Mouse (Mus musculus): ENCODE results near the gene Ndufa3. TPM values are rescaled to one million over a fixed set of nuclear protein-coding genes. Genes with fewer than 3 reads are reported as not detected.
"Not testable (repeated sequence)": the region's sequence is repeated elsewhere in the genome, so short reads cannot be mapped to it uniquely, and the experiment has no call there.

The Ndufa3 gene
- polyA plus RNA-seq, 1 experiment from 2014 or later: 462 TPM

DNA sequence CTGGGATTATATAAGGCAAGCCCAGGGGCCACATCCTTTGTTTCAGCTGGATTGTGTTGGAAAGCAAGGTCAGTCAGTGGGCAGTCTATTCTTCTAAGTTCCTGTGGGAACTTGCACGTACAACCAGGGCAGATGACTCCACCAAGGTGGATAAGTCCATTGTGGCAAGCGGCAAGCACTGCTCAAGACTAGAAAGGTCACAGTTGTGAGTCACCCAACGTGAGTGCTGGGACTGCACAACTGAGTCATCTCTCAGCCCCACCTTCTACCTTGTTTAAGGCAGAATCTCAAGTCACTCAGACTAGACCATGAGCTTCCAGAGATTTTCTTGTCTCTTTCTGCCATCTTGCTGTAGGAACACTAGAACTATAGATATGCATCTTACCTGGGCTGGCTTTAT is 26.6 kb upstream of the Ndufa3 start:
- 81% methylated on average over 3 of the region's 3 CpGs for WGBS
- no peaks in the 10 kb centered on the region for H3K9me3 ChIP-seq
- no peak for ATAC-seq (ENCODE audit: low read depth)

DNA sequence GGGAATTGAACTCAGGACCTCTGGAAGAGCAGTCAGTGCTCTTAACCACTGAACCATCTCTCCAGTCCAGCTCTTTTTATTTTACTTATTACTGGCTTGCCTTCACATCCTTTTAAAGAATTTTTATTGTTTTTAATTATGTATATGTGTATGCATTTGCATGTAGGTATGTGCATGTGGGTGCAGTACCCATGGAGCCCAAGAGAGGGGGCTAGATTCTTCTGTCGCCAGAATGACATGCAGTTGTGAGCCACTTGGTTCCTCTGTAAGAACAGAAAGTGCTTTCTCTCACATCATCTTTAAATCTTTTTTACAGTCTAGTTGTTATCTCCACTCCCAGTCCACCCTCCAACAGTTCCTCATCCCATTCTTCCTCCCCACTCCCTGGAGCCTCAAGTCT is 25.6 kb upstream of the Ndufa3 start:
- Histone ChIP-seq H3K9me3 (no peaks in the 10 kb centered on the region), H3K9ac (no peak overlapping the region), H3K36me3 (no peaks in the 10 kb centered on the region), H3K4me3 (no peak overlapping the region), H3K27ac (replicated peaks) (no peak overlapping the region), H3K4me2 (no peak overlapping the region), H3K27me3 (no peaks in the 10 kb centered on the region), H3K4me1 (replicated peaks) (no peaks in the 10 kb centered on the region)
- ATAC-seq (ENCODE audit: low read depth): no peak
- WGBS: 71% methylated on average over 1 of the region's 1 CpGs

More for the DNA sequence above, 26.6 kb upstream of the Ndufa3 start:
- H3K27me3 ChIP-seq: no peaks in the 10 kb centered on the region
- H3K27ac ChIP-seq (replicated peaks): no peak overlapping the region
- no peaks in the 10 kb centered on the region for H3K36me3 ChIP-seq
- H3K4me3 ChIP-seq: no peak overlapping the region
- no peaks in the 10 kb centered on the region for H3K4me1 ChIP-seq (replicated peaks)
- H3K9ac ChIP-seq: no peak overlapping the region
- H3K4me2 ChIP-seq: no peak overlapping the region

DNA sequence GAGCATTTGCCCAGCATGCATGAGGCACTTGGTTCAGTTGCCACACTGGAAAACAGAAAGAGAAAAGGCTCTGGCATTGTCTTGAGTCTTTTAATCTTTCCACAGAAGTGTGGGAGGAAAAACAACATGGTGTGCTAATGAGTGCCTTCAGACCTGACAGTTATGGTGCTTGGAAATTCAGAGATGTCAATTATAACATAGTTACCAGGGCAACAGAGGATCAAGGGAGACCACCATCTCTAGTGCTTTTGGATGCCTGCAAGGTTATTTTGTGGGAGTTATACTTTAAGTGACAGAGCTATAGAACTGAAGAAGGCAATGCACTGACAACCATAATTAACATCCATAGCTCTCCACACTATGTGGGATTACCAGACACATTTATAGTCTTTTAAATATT is 23.3 kb upstream of the Ndufa3 start:
- Histone ChIP-seq H3K27ac (replicated peaks) (no peak overlapping the region), H3K9ac (no peak overlapping the region), H3K9me3 (no peaks in the 10 kb centered on the region), H3K36me3 (no peaks in the 10 kb centered on the region), H3K4me1 (replicated peaks) (no peaks in the 10 kb centered on the region), H3K4me2 (no peak overlapping the region), H3K27me3 (no peaks in the 10 kb centered on the region), H3K4me3 (no peak overlapping the region)
- ATAC-seq (ENCODE audit: low read depth): no peak

- Histone ChIP-seq H3K36me3 (no peaks in the 10 kb centered on the region), H3K4me3 (no peak overlapping the region), H3K27me3 (no peaks in the 10 kb centered on the region), H3K9me3 (no peaks in the 10 kb centered on the region), H3K4me1 (replicated peaks) (no peaks in the 10 kb centered on the region), H3K27ac (replicated peaks) (no peak overlapping the region), H3K4me2 (0 out of 2 replicates have a peak overlapping the region, but pooled peaks have one; percentile 18), H3K9ac (no peak overlapping the region)
- WGBS: 29% methylated on average over 5 of the region's 5 CpGs
- no peak for ATAC-seq (ENCODE audit: low read depth)
Observed at GRCm38 (mm10) chr7:3594686-3595085, 22.5 kb upstream of the Ndufa3 start.

DNA sequence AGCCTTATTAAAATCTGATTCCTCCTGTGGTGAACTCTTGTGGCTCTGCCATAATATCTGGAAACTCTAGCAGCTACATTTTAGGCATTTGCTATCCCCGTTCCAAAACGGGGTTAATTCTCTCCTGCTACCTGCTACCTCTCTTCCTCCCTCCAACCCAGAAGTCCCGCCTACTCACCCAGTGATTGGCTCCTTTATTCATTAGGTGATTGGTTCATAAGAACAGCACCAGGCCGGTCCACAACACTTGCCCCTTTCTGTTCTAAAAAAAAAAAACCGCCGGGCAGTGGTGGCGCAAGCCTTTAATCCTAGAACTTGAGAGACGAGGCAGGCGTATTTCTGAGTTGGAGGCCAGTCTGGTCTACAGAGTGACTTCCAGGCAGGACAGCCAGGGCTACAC is 22.0 kb upstream of the Ndufa3 start:
- WGBS: 19% methylated on average over 9 of the region's 9 CpGs
- peak overlapping the region; percentile 18; the same call in 1 of the 2 replicates for H3K4me2 ChIP-seq

DNA sequence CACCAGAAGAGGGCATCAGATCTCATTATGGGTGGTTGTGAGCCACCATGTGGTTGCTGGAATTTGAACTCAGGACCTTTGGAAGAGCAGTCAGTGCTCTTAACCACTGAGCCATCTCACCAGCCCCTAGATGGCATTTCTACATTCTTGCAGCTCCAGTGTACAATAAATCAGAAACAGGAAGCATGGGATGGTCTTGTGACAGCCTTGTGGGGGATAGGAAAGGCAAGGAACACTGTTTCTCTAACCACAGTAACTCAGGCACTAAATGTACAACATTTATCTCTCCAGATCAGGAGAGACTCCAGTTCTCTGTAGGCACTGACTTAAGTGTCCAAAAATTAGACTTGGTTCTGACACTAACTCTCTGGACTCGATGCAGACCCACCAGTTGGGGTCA is 19.4 kb upstream of the Ndufa3 start:
- H3K27me3 ChIP-seq; H3K9me3 ChIP-seq; ATAC-seq (ENCODE audit: low read depth); H3K4me1 ChIP-seq (replicated peaks); H3K27ac ChIP-seq (replicated peaks); H3K36me3 ChIP-seq; H3K9ac ChIP-seq; H3K4me3 ChIP-seq; H3K4me2 ChIP-seq: not testable (repeated sequence)
- 50% methylated on average over 1 of the region's 1 CpGs for WGBS

More for the DNA sequence above, 22.0 kb upstream of the Ndufa3 start:
- no peaks in the 10 kb centered on the region for H3K9me3 ChIP-seq
- no peaks in the 10 kb centered on the region for H3K36me3 ChIP-seq
- no peaks in the 10 kb centered on the region for H3K27me3 ChIP-seq
- no peaks in the 10 kb centered on the region for H3K4me1 ChIP-seq (replicated peaks)
- H3K4me3 ChIP-seq: no peak overlapping the region
- H3K27ac ChIP-seq (replicated peaks): no peak overlapping the region
- no peak for ATAC-seq (ENCODE audit: low read depth)
- no peak overlapping the region for H3K9ac ChIP-seq

DNA sequence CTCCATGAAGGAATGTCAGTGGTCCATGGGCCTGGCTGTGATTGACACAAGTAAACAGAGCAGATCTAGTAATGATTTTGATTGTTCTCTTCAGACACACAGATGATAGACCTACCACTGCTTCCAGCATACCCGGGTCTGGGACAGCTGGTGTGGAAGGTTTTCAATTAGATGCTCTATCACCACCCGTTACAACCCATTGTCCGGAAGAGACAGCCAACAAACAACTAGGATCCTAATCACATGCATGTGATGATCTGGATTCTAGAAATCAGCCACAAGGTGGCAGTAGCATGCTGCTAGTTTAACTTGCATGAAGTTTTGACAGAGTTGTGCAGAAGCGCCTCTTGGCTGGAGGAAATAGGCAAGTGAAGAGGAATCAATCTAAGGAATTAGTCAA is 16.1 kb upstream of the Ndufa3 start:
- Histone ChIP-seq H3K36me3 (no peaks in the 10 kb centered on the region), H3K27me3 (no peaks in the 10 kb centered on the region), H3K9ac (no peak overlapping the region), H3K4me2 (no peak overlapping the region), H3K4me1 (replicated peaks) (no peaks in the 10 kb centered on the region), H3K4me3 (no peak overlapping the region), H3K9me3 (no peaks in the 10 kb centered on the region), H3K27ac (replicated peaks) (no peak overlapping the region)
- peak; percentile 71 for ATAC-seq (ENCODE audit: low read depth)
- 12% methylated on average over 4 of the region's 4 CpGs for WGBS

DNA sequence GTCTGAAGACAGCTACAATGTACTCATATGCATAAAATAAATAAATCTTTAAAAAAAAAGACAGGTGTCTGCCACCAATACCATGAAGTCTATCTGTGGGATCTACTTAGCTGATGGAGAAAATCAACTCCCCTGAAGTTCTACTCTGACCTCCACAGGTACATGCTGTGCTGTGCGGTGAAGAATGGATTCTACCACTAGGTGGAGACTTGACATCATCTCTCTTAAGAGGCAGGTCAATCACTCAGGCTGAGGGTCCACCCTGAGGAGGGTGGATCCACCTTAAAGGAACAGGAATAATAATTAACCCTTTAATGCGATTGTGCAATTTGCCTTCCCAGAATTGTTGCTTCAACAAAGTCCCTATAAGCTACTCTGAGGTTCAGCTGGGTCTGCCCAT is 10.4 kb upstream of the Ndufa3 start:
- no peak overlapping the region for H3K27ac ChIP-seq (replicated peaks)
- H3K36me3 ChIP-seq: no peaks in the 10 kb centered on the region
- no peaks in the 10 kb centered on the region for H3K9me3 ChIP-seq
- H3K4me1 ChIP-seq (replicated peaks): no peaks in the 10 kb centered on the region
- no peak overlapping the region for H3K4me2 ChIP-seq
- no peak overlapping the region for H3K9ac ChIP-seq
- no peaks in the 10 kb centered on the region for H3K27me3 ChIP-seq
- H3K4me3 ChIP-seq: no peak overlapping the region
- ATAC-seq (ENCODE audit: low read depth): peak; percentile 56; the same call in 1 of the 2 replicates
- WGBS: 13% methylated on average over 2 of the region's 2 CpGs

GRCm38 (mm10) chr7:3607391-3607790 is 9.8 kb upstream of the Ndufa3 start:
- no peak overlapping the region for H3K4me3 ChIP-seq
- no peaks in the 10 kb centered on the region for H3K27me3 ChIP-seq
- ATAC-seq (ENCODE audit: low read depth): no peak
- no peak overlapping the region for H3K4me2 ChIP-seq
- H3K36me3 ChIP-seq: no peaks in the 10 kb centered on the region
- no peaks in the 10 kb centered on the region for H3K9me3 ChIP-seq
- 89% methylated on average over 6 of the region's 6 CpGs for WGBS
- no peak overlapping the region for H3K27ac ChIP-seq (replicated peaks)
- no peaks in the 10 kb centered on the region for H3K4me1 ChIP-seq (replicated peaks)
- H3K9ac ChIP-seq: no peak overlapping the region

GRCm38 (mm10) chr7:3608668-3609067 is 8.5 kb upstream of the Ndufa3 start:
- H3K4me3 ChIP-seq: no peak overlapping the region
- no peaks in the 10 kb centered on the region for H3K36me3 ChIP-seq
- no peaks in the 10 kb centered on the region for H3K27me3 ChIP-seq
- H3K9me3 ChIP-seq: no peaks in the 10 kb centered on the region
- no peak overlapping the region for H3K27ac ChIP-seq (replicated peaks)
- ATAC-seq (ENCODE audit: low read depth): no peak
- no peak overlapping the region for H3K4me2 ChIP-seq
- no peaks in the 10 kb centered on the region for H3K4me1 ChIP-seq (replicated peaks)
- no peak overlapping the region for H3K9ac ChIP-seq
- WGBS: 96% methylated on average over 3 of the region's 3 CpGs

DNA sequence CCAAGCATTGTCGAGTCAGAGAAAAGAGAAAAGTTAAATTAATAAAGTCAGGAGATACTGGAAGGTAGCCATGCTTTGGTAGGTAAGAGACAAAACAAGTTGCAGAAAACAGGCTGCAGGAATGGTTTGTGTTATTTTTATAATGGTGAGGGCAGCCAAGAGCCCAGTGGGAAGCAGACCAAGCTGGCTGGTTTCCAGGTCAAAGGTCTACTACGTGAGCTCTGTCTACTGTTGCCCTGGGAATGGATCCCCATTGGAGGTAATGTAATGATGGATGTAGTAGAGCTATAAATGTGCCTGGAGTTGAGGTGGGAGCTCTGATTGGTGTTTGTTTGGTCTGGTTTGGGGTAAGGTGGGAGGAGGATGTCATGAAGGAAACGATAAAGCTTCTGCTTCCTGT is 8.1 kb upstream of the Ndufa3 start:
- H3K27me3 ChIP-seq: no peaks in the 10 kb centered on the region
- no peaks in the 10 kb centered on the region for H3K36me3 ChIP-seq
- no peak overlapping the region for H3K4me3 ChIP-seq
- ATAC-seq (ENCODE audit: low read depth): no peak
- no peaks in the 10 kb centered on the region for H3K9me3 ChIP-seq
- H3K9ac ChIP-seq: no peak overlapping the region
- 60% methylated on average over 3 of the region's 3 CpGs for WGBS
- H3K27ac ChIP-seq (replicated peaks): no peak overlapping the region
- H3K4me1 ChIP-seq (replicated peaks): no peaks in the 10 kb centered on the region
- no peak overlapping the region for H3K4me2 ChIP-seq

DNA sequence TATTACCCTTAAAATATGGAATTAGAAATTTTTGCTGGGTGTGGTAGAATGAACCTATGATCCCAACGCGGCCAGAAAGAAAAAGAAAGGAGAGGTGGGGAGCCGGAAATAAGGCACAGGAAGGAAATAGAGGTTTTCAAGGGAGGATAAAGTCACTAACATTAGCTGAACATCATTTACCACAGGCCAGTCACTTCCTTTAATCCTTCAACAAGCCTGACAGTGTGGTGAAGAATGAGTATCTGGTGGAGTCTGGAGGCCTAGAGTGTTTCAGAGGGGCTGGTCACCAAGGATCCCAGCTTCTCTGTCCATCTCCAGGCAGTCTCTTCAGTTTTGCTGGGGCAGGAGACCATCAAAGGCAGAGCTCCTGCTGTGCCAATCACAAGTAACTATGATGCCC is 6.7 kb upstream of the Ndufa3 start:
- H3K9ac ChIP-seq: no peak overlapping the region
- WGBS: 90% methylated on average over 3 of the region's 3 CpGs

GRCm38 (mm10) chr7:3611006-3611405 is 6.2 kb upstream of the Ndufa3 start:
- no peak overlapping the region for H3K9ac ChIP-seq
- no peaks in the 10 kb centered on the region for H3K4me1 ChIP-seq (replicated peaks)
- no peak overlapping the region for H3K4me3 ChIP-seq
- H3K36me3 ChIP-seq: no peaks in the 10 kb centered on the region
- no peaks in the 10 kb centered on the region for H3K27me3 ChIP-seq
- ATAC-seq (ENCODE audit: low read depth): no peak
- 91% methylated on average over 13 of the region's 13 CpGs for WGBS
- H3K9me3 ChIP-seq: no peaks in the 10 kb centered on the region
- H3K4me2 ChIP-seq: no peak overlapping the region
- H3K27ac ChIP-seq (replicated peaks): no peak overlapping the region

More for the DNA sequence above, 6.7 kb upstream of the Ndufa3 start:
- Histone ChIP-seq H3K27me3 (no peaks in the 10 kb centered on the region), H3K4me3 (no peak overlapping the region), H3K4me1 (replicated peaks) (no peaks in the 10 kb centered on the region), H3K9me3 (no peaks in the 10 kb centered on the region), H3K36me3 (no peaks in the 10 kb centered on the region), H3K4me2 (no peak overlapping the region), H3K27ac (replicated peaks) (no peak overlapping the region)
- ATAC-seq (ENCODE audit: low read depth): no peak
